Mouse (Mus musculus): ENCODE results near the gene Acot5. TPM values are rescaled to one million over a fixed set of nuclear protein-coding genes. Genes with fewer than 3 reads are reported as not detected.
"Not testable (repeated sequence)": the region's sequence is repeated elsewhere in the genome, so short reads cannot be mapped to it uniquely, and the experiment has no call there.

Acot5 gene
- total RNA-seq (2021): not detected

- no peak for DNase-seq
- intact Hi-C loops (cut with DNase I): no loop called here
Observed at GRCm38 (mm10) chr12:84068986-84069385, at the start of gene Acot5. Acot5 (plus strand) TSS chr12:84069325.

GRCm38 (mm10) chr12:84020528-84020927 lies 48.6 kb upstream of the Acot5 start:
- intact Hi-C loops (cut with DNase I): not testable (repeated sequence)
- peak; percentile 90 to 91 for DNase-seq

GRCm38 (mm10) chr12:84022266-84022665 lies 46.9 kb upstream of the Acot5 start:
- intact Hi-C loops (cut with DNase I); DNase-seq: not testable (repeated sequence)

GRCm38 (mm10) chr12:84023052-84023745 lies 45.9 kb upstream of the Acot5 start:
- intact Hi-C loops (cut with DNase I): no loop called here
- DNase-seq: no peak

GRCm38 (mm10) chr12:84025888-84026287 lies 43.2 kb upstream of the Acot5 start:
- DNase-seq: no peak
- intact Hi-C loops (cut with DNase I): no loop called here

- DNase-seq; intact Hi-C loops (cut with DNase I): not testable (repeated sequence)
Observed at GRCm38 (mm10) chr12:84028328-84028727, 40.8 kb upstream of the Acot5 start.

GRCm38 (mm10) chr12:84029043-84029442 lies 40.1 kb upstream of the Acot5 start:
- DNase-seq; intact Hi-C loops (cut with DNase I): not testable (repeated sequence)

- peak; percentile 86 to 90 for DNase-seq
- intact Hi-C loops (cut with DNase I): loop anchor here (1.0 to 10.0 kb wide), 3 partner anchors 44 to 316 kb away; partner anchors contain the start of gene Acot2
Observed at GRCm38 (mm10) chr12:84030659-84031332, 38.3 kb upstream of the Acot5 start.

- DNase-seq: no peak
- intact Hi-C loops (cut with DNase I): loop anchor here (10.0 kb wide), 1 partner anchor 318 kb away; no protein-coding TSS in a partner anchor
Observed at GRCm38 (mm10) chr12:84032854-84033253, 36.3 kb upstream of the Acot5 start.

GRCm38 (mm10) chr12:84033302-84033701 lies 35.8 kb upstream of the Acot5 start:
- DNase-seq: not testable (repeated sequence)

GRCm38 (mm10) chr12:84034108-84034507 lies 35.0 kb upstream of the Acot5 start:
- intact Hi-C loops (cut with DNase I): loop anchor here (10.0 kb wide), 1 partner anchor 319 kb away; no protein-coding TSS in a partner anchor
- DNase-seq: no peak

More at GRCm38 (mm10) chr12:84033302-84033701, 35.8 kb upstream of the Acot5 start:
- intact Hi-C loops (cut with DNase I): loop anchor here (10.0 kb wide), 1 partner anchor 319 kb away; no protein-coding TSS in a partner anchor

GRCm38 (mm10) chr12:84038241-84038640 lies 30.9 kb upstream of the Acot5 start, which contains the start of gene Acot4:
Acot4 (plus strand) TSS chr12:84038379.
- intact Hi-C loops (cut with DNase I): loop anchor here (10.0 kb wide), 1 partner anchor 323 kb away; no protein-coding TSS in a partner anchor

GRCm38 (mm10) chr12:84038691-84039111 lies 30.4 kb upstream of the Acot5 start, which contains the start of gene Gm49366:
Gm49366 (plus strand) TSS chr12:84038935.
- intact Hi-C loops (cut with DNase I): loop anchor here (10.0 kb wide), 1 partner anchor 324 kb away; no protein-coding TSS in a partner anchor
- DNase-seq: peak; percentile 56 to 68

More at GRCm38 (mm10) chr12:84038241-84038640, 30.9 kb upstream of the Acot5 start, which contains the start of gene Acot4:
- DNase-seq: peak; percentile 21 to 27

GRCm38 (mm10) chr12:84042248-84042647 lies 26.9 kb upstream of the Acot5 start:
- intact Hi-C loops (cut with DNase I): no loop called here
- DNase-seq: no peak

- DNase-seq: no peak
- intact Hi-C loops (cut with DNase I): no loop called here
Observed at GRCm38 (mm10) chr12:84044045-84044444, 25.1 kb upstream of the Acot5 start.

- no peak for DNase-seq
- intact Hi-C loops (cut with DNase I): no loop called here
Observed at GRCm38 (mm10) chr12:84046906-84047305, 22.2 kb upstream of the Acot5 start.

GRCm38 (mm10) chr12:84050744-84051143 lies 18.4 kb upstream of the Acot5 start:
- intact Hi-C loops (cut with DNase I); DNase-seq: not testable (repeated sequence)

- DNase-seq: no peak
- intact Hi-C loops (cut with DNase I): no loop called here
Observed at GRCm38 (mm10) chr12:84051937-84052474, 17.1 kb upstream of the Acot5 start, which contains the start of gene Acot3. Acot3 (plus strand) TSS chr12:84052144.

GRCm38 (mm10) chr12:84052609-84053008 lies 16.5 kb upstream of the Acot5 start:
- intact Hi-C loops (cut with DNase I): no loop called here
- DNase-seq: no peak

GRCm38 (mm10) chr12:84053173-84053572 lies 16.0 kb upstream of the Acot5 start:
- intact Hi-C loops (cut with DNase I): no loop called here
- peak; percentile 16 to 30 for DNase-seq

All from heart, postnatal 10 days (tissue).